Mouse (Mus musculus) MEL (cell line): ENCODE results near the gene Scpep1. TPM values are rescaled to one million over a fixed set of nuclear protein-coding genes. Genes with fewer than 3 reads are reported as not detected.

Source experiments
- DNase-seq: peaks from one replicate; pipeline ENCODE4 v3.0.0; 2011; ENCODE audit warnings: low read depth, low spot score
- H3K27ac ChIP-seq: 2 replicates; pipeline ENCODE4 v1.5.1; 2012; ENCODE audit warnings: low read depth, mild to moderate bottlenecking, control low read depth, low read length, moderate library complexity; ENCODE audit not compliant: control insufficient read depth
- H3K27me3 ChIP-seq, 2 experiments: fragments of 150-350 bp in 1 of 2; sonication (generic) in 1 of 2; 2 replicates each; pipeline ENCODE4 v1.6.1; 2012; ENCODE audit warnings: low read length in 2 of 2, mild to moderate bottlenecking in 2 of 2, improper control_type of control experiment in 1 of 2, moderate library complexity in 1 of 2; ENCODE audit not compliant: insufficient read depth in 2 of 2, control insufficient read depth in 1 of 2
- H3K36me3 ChIP-seq, 2 experiments: 2 replicates each; pipeline ENCODE4 v1.6.1; 2012 to 2014; ENCODE audit warnings: low read length in 2 of 2, improper control_type of control experiment in 1 of 2, inconsistent platforms in 1 of 2, mild to moderate bottlenecking in 1 of 2; ENCODE audit not compliant: insufficient read depth in 2 of 2, control insufficient read depth in 1 of 2
- H3K4me1 ChIP-seq, 2 experiments: fragments of 150-350 bp in 1 of 2; sonication (generic) in 1 of 2; 2 replicates each; pipeline ENCODE4 v1.6.1; 2012; ENCODE audit warnings: low read length in 2 of 2, improper control_type of control experiment in 1 of 2, mild to moderate bottlenecking in 1 of 2; ENCODE audit not compliant: insufficient read depth in 2 of 2, control insufficient read depth in 1 of 2
- H3K4me3 ChIP-seq, 2 experiments: fragments of 150-350 bp in 1 of 2; sonication (generic) in 1 of 2; 2 replicates each; pipeline ENCODE4 v1.5.1; 2012; ENCODE audit warnings: low read depth in 2 of 2, low read length in 2 of 2, mild to moderate bottlenecking in 2 of 2, moderate library complexity in 2 of 2, control low read depth in 1 of 2, improper control_type of control experiment in 1 of 2; ENCODE audit not compliant: control insufficient read depth in 1 of 2, insufficient read depth in 1 of 2
- H3K79me2 ChIP-seq: 2 replicates; pipeline ENCODE4 v1.6.1; 2012; ENCODE audit warnings: mild to moderate bottlenecking, low read length, moderate library complexity; ENCODE audit not compliant: control insufficient read depth, poor library complexity, insufficient read depth
- H3K9ac ChIP-seq: 2 replicates; pipeline ENCODE4 v1.6.1; 2012; ENCODE audit warnings: low read depth, mild to moderate bottlenecking, control low read depth, low read length, moderate library complexity; ENCODE audit not compliant: control insufficient read depth, poor library complexity, severe bottlenecking
- H3K9me3 ChIP-seq: fragments of 150-350 bp; sonication (generic); replicated peaks from 2 replicates; pipeline ENCODE4 v1.6.1; 2012; ENCODE audit warnings: mild to moderate bottlenecking, low read length, improper control_type of control experiment, moderate library complexity; ENCODE audit not compliant: insufficient read depth
- EP300 ChIP-seq, 2 experiments: IDR thresholded peaks; 2 replicates each; pipeline ENCODE4 v1.6.1; 2011; ENCODE audit warnings: improper control_type of control experiment in 2 of 2, low read length in 2 of 2, low read depth in 1 of 2, mild to moderate bottlenecking in 1 of 2
- GABPA ChIP-seq: IDR thresholded peaks from 2 replicates; pipeline ENCODE4 v1.6.1; 2012; ENCODE audit warnings: low read depth, mild to moderate bottlenecking, inconsistent platforms, low read length, improper control_type of control experiment, moderate library complexity
- MAFK ChIP-seq: IDR thresholded peaks from 2 replicates; pipeline ENCODE4 v1.6.1; 2011; ENCODE audit warnings: low read depth, mild to moderate bottlenecking, low read length, improper control_type of control experiment, borderline replicate concordance
- MAX ChIP-seq: IDR thresholded peaks from 2 replicates; pipeline ENCODE4 v1.6.1; 2011; ENCODE audit warnings: low read length, improper control_type of control experiment
- SIN3A ChIP-seq: IDR thresholded peaks from 2 replicates; pipeline ENCODE4 v1.6.1; 2012; ENCODE audit warnings: low read length, improper control_type of control experiment, inconsistent platforms
- TAL1 ChIP-seq: IDR thresholded peaks from 2 replicates; pipeline ENCODE4 v1.6.1; 2012; ENCODE audit warnings: mild to moderate bottlenecking, inconsistent platforms, low read length, moderate library complexity, mixed read lengths
- TBP ChIP-seq: IDR thresholded peaks from 2 replicates; pipeline ENCODE4 v1.8.0; 2011; ENCODE audit warnings: low read depth, low read length, improper control_type of control experiment
- TCF12 ChIP-seq: IDR thresholded peaks from 2 replicates; pipeline ENCODE4 v1.6.1; 2014; ENCODE audit warnings: low read depth, mild to moderate bottlenecking, inconsistent platforms, low read length, improper control_type of control experiment, moderate library complexity
- USF1 ChIP-seq: IDR thresholded peaks from 2 replicates; pipeline ENCODE4 v1.6.1; 2014; ENCODE audit warnings: low read depth, mild to moderate bottlenecking, inconsistent platforms, low read length, improper control_type of control experiment, moderate library complexity
- ZKSCAN1 ChIP-seq: IDR thresholded peaks from 2 replicates; pipeline ENCODE4 v1.6.1; 2012; ENCODE audit warnings: low read depth, mild to moderate bottlenecking, inconsistent platforms, low read length, improper control_type of control experiment, moderate library complexity
- polyA plus RNA-seq, 2 experiments: library from polyadenylated mRNA; stranded (reverse) in 1 of 2; unstranded in 1 of 2; fragments of >175 nt in 1 of 2; fragments of >200 nt in 1 of 2; gene quantifications; 2 replicates each; pipeline versions ENCODE4 v1.2.1 to v1.2.4; 2012; ENCODE audit warnings: low replicate concordance in 2 of 2, low read depth in 1 of 2; ENCODE audit not compliant: insufficient read length in 2 of 2, insufficient read depth in 1 of 2, missing spikeins in 1 of 2
- total RNA-seq: library from RNA; depleted of rRNA; stranded (reverse); fragments of 300-350 nt; gene quantifications from 2 replicates; pipeline ENCODE4 v1.2.3, GENCODE M21; 2012

Scpep1 gene
- total and polyA plus RNA-seq, 3 experiments: 7.9 to 15.6 TPM; not detected in 1

DNA sequence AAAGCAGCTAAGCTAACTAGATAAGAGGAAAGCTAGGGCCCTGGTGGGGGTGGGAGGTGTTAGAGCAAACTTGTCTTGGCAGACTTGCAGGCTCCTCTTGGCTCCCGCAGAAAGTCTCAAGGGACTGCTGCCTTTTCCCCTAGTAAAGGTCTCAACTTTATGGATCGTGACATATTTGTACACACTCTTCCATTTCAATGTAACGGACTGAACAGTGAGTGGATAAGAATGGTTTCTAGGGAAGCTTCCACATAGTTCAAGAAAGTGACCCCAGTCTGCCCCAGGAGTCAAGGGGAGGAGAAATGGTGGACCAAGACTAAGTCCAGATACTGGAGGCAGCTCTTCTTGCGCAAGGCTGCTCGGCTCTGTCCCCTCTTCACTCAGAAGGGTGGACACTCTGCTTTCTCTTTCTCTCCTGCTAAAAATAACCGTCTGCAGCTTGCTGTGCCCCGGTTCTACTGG, 53.9 kb downstream of the Scpep1 start:
- TF ChIP-seq USF1 (no peak), ZKSCAN1 (no peak)
- TF ChIP-seq, all 39 proteins: peak for 0
- H3K4me3 ChIP-seq: no peak overlapping the region
- H3K79me2 ChIP-seq: no peaks in the 10 kb centered on the region
- peaks cover 0 to 4% of the 10 kb centered on the region in 2 experiments; a peak in 3 of 4 replicates for H3K4me1 ChIP-seq
- no peak overlapping the region for H3K27ac ChIP-seq
- H3K36me3 ChIP-seq: no peaks in the 10 kb centered on the region
- H3K9ac ChIP-seq: no peak overlapping the region
- peaks cover 0 to 8% of the 10 kb centered on the region in 2 experiments; a peak in 2 of 4 replicates for H3K27me3 ChIP-seq
- H3K9me3 ChIP-seq: no peaks in the 10 kb centered on the region
- DNase-seq: no peak

- DNase-seq: no peak
- H3K79me2 ChIP-seq: no peaks in the 10 kb centered on the region
- no peaks in the 10 kb centered on the region for H3K9me3 ChIP-seq
- no peak overlapping the region for H3K4me3 ChIP-seq
- no peaks in the 10 kb centered on the region for H3K36me3 ChIP-seq
- no peak overlapping the region for H3K27ac ChIP-seq
- no peak overlapping the region for H3K9ac ChIP-seq
- TF ChIP-seq TBP: no peak
- TF ChIP-seq SIN3A: no peak
- no peak for TF ChIP-seq GABPA
- no peak for TF ChIP-seq ZKSCAN1
- TF ChIP-seq TAL1: no peak
- TF ChIP-seq, all 39 proteins: peak for 0
- Histone ChIP-seq H3K27me3 (peaks cover 0 to 8% of the 10 kb centered on the region in 2 experiments; a peak in 2 of 4 replicates), H3K4me1 (peaks cover 0 to 4% of the 10 kb centered on the region in 2 experiments; a peak in 2 of 4 replicates)
Measured at GRCm38 (mm10) chr11:88899561-88899960, 55.7 kb downstream of the Scpep1 start.

GRCm38 (mm10) chr11:88898380-88898763, 56.9 kb downstream of the Scpep1 start:
- H3K9me3 ChIP-seq: no peaks in the 10 kb centered on the region
- no peaks in the 10 kb centered on the region for H3K79me2 ChIP-seq
- H3K9ac ChIP-seq: no peak overlapping the region
- no peak overlapping the region for H3K27ac ChIP-seq
- H3K27me3 ChIP-seq: peaks cover 0 to 8% of the 10 kb centered on the region in 2 experiments; a peak in 2 of 4 replicates
- H3K36me3 ChIP-seq: no peaks in the 10 kb centered on the region
- DNase-seq: no peak
- TF ChIP-seq TCF12: no peak
- TF ChIP-seq MAX: no peak
- TF ChIP-seq MAFK: no peak
- no peak for TF ChIP-seq EP300 (IDR thresholded peaks at IDR 0.05; ENCODE audit: low read depth in 1 of 2, low read length in 2 of 2)
- no peak overlapping the region for H3K4me3 ChIP-seq
- H3K4me1 ChIP-seq: no peaks in the 10 kb centered on the region
